Mouse (Mus musculus): ENCODE data around the gene Klf13. TPM values are rescaled to one million over a fixed set of nuclear protein-coding genes. Genes with fewer than 3 reads are reported as not detected.

Gene Klf13
- polyA plus RNA-seq, 1 experiment from 2014 or later, result 18.8 TPM

DNA sequence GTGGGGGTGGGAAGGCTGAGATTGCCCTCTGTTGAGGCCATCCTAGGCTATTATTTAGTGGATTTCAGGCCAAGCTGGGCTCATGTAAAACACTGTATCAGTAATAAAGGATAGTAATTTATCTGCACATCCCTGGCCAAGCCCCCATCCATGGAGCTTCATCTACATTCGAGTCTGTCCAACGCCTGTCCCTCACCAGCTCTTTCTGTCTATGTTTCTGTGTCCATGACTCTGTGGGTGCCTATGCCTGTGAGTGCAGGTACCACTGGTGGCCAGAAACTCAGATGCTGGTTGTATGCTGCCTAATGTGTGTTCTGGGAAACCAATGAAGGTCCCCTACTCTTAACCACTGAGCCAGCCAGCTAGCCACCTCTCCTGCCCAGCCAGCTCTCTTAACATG, 38.3 kb downstream of the Klf13 start:
- Histone ChIP-seq H3K4me1 (ENCODE audit: control insufficient read depth, insufficient read depth, low read length) (peaks cover 17% of the 10 kb centered on the region), H3K36me3 (ENCODE audit: control insufficient read depth, insufficient read depth, low read length) (no peaks in the 10 kb centered on the region), H3K27me3 (ENCODE audit: control insufficient read depth, insufficient read depth, low read length) (no peaks in the 10 kb centered on the region), H3K4me3 (ENCODE audit: low read depth, low read length) (no peak overlapping the region), H3K4me2 (no peak overlapping the region), H3K9me3 (replicated peaks; ENCODE audit: control insufficient read depth, low read length) (no peaks in the 10 kb centered on the region), H3K27ac (ENCODE audit: low read depth, low read length) (no peak overlapping the region), H3K9ac (ENCODE audit: low read depth, low read length) (no peak overlapping the region)
- no peak for ATAC-seq (replicated peaks; ENCODE audit: insufficient number of reproducible peaks, low FRiP score, low TSS enrichment)
- 87% methylated on average over 2 of the region's 2 CpGs for WGBS (ENCODE audit: insufficient replicate concordance)

DNA sequence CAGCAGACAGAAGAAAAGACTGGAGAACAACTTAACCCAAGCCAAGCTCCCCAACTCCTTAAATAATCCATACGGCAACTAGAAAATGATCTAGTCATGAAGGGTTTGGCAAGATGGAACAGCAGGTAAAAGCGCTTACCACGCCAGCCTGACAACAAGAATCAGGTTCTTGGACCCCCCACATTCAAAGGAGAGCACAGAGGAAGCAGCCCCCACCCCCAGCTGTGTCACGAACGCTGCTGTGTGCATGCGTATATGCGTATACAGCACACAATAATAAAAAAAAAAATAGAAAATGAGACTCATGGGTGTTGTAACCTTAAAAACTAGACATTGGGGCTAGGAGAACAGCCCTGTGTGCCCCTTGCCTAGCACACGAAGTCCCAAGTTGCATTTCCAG, 38.8 kb downstream of the Klf13 start:
- Histone ChIP-seq H3K4me1 (ENCODE audit: control insufficient read depth, insufficient read depth, low read length) (peaks cover 15% of the 10 kb centered on the region), H3K27ac (ENCODE audit: low read depth, low read length) (no peak overlapping the region)
- 92% methylated on average over 8 of the region's 8 CpGs for WGBS (ENCODE audit: insufficient replicate concordance)

GRCm38 (mm10) chr7:63898201-63898600, 40.5 kb downstream of the Klf13 start:
- Histone ChIP-seq H3K27me3 (ENCODE audit: control insufficient read depth, insufficient read depth, low read length) (no peaks in the 10 kb centered on the region), H3K9ac (ENCODE audit: low read depth, low read length) (no peak overlapping the region), H3K4me2 (no peak overlapping the region), H3K27ac (ENCODE audit: low read depth, low read length) (no peak overlapping the region), H3K4me3 (ENCODE audit: low read depth, low read length) (no peak overlapping the region), H3K9me3 (replicated peaks; ENCODE audit: control insufficient read depth, low read length) (no peaks in the 10 kb centered on the region), H3K36me3 (ENCODE audit: control insufficient read depth, insufficient read depth, low read length) (no peaks in the 10 kb centered on the region), H3K4me1 (ENCODE audit: control insufficient read depth, insufficient read depth, low read length) (peaks cover 13% of the 10 kb centered on the region)
- 86% methylated on average over 6 of the region's 6 CpGs for WGBS (ENCODE audit: insufficient replicate concordance)
- ATAC-seq (replicated peaks; ENCODE audit: insufficient number of reproducible peaks, low FRiP score, low TSS enrichment), result no peak

More for the DNA sequence above, 38.8 kb downstream of the Klf13 start:
- Histone ChIP-seq H3K27me3 (ENCODE audit: control insufficient read depth, insufficient read depth, low read length) (no peaks in the 10 kb centered on the region), H3K4me3 (ENCODE audit: low read depth, low read length) (no peak overlapping the region), H3K9me3 (replicated peaks; ENCODE audit: control insufficient read depth, low read length) (no peaks in the 10 kb centered on the region), H3K36me3 (ENCODE audit: control insufficient read depth, insufficient read depth, low read length) (no peaks in the 10 kb centered on the region), H3K9ac (ENCODE audit: low read depth, low read length) (no peak overlapping the region), H3K4me2 (no peak overlapping the region)
- ATAC-seq (replicated peaks; ENCODE audit: insufficient number of reproducible peaks, low FRiP score, low TSS enrichment), result no peak

GRCm38 (mm10) chr7:63897655-63898054, 41.1 kb downstream of the Klf13 start:
- Histone ChIP-seq H3K36me3 (ENCODE audit: control insufficient read depth, insufficient read depth, low read length) (no peaks in the 10 kb centered on the region), H3K27ac (ENCODE audit: low read depth, low read length) (no peak overlapping the region), H3K4me3 (ENCODE audit: low read depth, low read length) (peak overlapping the region; percentile 37; the same call in 1 of the 2 replicates), H3K4me2 (peak overlapping the region; percentile 78), H3K27me3 (ENCODE audit: control insufficient read depth, insufficient read depth, low read length) (no peaks in the 10 kb centered on the region), H3K9me3 (replicated peaks; ENCODE audit: control insufficient read depth, low read length) (no peaks in the 10 kb centered on the region), H3K9ac (ENCODE audit: low read depth, low read length) (0 out of 2 replicates have a peak overlapping the region, but pooled peaks have one; percentile 66), H3K4me1 (ENCODE audit: control insufficient read depth, insufficient read depth, low read length) (peaks cover 9% of the 10 kb centered on the region)
- 35% methylated on average over 3 of the region's 3 CpGs for WGBS (ENCODE audit: insufficient replicate concordance)
- ATAC-seq (replicated peaks; ENCODE audit: insufficient number of reproducible peaks, low FRiP score, low TSS enrichment), result no peak

DNA sequence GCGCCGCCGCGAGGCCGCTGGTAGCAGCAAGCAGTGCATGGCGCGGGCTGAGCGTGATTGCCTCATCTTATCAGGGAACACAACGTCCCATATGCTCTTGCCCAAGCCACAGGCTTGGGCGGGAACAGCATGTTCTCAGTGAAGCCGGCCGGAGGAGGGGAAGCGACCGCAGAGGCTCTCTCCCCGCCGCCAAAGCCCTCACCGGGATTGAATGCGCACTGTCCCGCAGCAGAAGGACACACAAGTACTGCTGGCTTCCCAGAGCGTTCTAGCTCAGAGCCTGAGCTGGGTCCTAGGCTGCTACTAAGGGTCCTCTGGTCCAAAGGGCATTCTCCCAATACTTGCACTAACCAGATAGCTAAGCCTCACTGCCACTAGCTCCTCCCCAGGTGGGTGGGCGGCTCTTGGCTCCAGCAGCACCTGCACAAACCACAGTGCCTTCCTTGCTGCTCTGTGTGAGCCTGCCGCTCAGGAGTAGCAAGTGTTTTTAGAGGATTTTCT, 41.7 kb downstream of the Klf13 start:
- Histone ChIP-seq H3K9me3 (replicated peaks; ENCODE audit: control insufficient read depth, low read length) (no peaks in the 10 kb centered on the region), H3K27me3 (ENCODE audit: control insufficient read depth, insufficient read depth, low read length) (no peaks in the 10 kb centered on the region), H3K27ac (ENCODE audit: low read depth, low read length) (0 out of 2 replicates have a peak overlapping the region, but pooled peaks have one; percentile 24), H3K4me3 (ENCODE audit: low read depth, low read length) (peak overlapping the region; percentile 37), H3K36me3 (ENCODE audit: control insufficient read depth, insufficient read depth, low read length) (no peaks in the 10 kb centered on the region), H3K9ac (ENCODE audit: low read depth, low read length) (peak overlapping the region; percentile 66), H3K4me2 (peak overlapping the region; percentile 78), H3K4me1 (ENCODE audit: control insufficient read depth, insufficient read depth, low read length) (peaks cover 9% of the 10 kb centered on the region)
- peak; percentile 75 for ATAC-seq (replicated peaks; ENCODE audit: insufficient number of reproducible peaks, low FRiP score, low TSS enrichment)
- under 1% methylated on average over 22 of the region's 22 CpGs for WGBS (ENCODE audit: insufficient replicate concordance)

DNA sequence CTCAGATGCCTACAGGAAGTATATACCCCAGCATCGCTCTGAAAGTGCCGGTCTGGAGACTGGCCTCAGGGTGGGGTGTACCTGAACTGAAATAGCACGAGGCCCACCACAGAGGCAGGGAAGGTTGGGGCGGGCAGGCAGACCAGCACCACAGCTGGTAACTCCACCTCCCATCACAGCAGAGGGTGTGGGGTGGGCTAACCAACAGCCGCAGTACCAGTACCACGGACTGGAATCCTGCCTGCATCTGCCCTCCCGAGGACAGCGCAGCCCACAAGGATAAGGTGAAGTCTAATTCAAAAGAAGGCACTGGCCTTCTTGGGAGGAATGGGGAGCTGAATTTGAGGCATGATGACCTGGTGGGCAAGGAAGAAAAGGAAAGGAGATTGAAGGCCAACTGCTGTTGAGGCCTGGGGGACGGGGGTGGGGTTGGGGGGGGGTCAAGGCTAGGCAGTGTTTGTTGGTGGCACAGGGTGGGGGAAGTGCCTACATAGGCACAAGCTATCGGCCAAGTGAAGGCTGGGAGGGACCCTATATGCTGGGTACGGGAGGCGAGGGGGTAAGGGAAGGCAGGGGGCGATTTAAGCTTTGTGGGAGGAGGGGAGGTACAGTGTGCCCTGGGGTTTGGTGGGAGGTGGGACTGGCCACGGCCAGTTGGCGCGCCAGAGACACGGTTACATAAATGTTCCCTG, 42.3 kb downstream of the Klf13 start:
- peak overlapping the region; percentile 66 for H3K9ac ChIP-seq (ENCODE audit: low read depth, low read length)
- peaks cover 9% of the 10 kb centered on the region for H3K4me1 ChIP-seq (ENCODE audit: control insufficient read depth, insufficient read depth, low read length)
- H3K27ac ChIP-seq (ENCODE audit: low read depth, low read length), result no peak overlapping the region
- H3K4me3 ChIP-seq (ENCODE audit: low read depth, low read length), result peak overlapping the region; percentile 37
- no peaks in the 10 kb centered on the region for H3K36me3 ChIP-seq (ENCODE audit: control insufficient read depth, insufficient read depth, low read length)
- H3K9me3 ChIP-seq (replicated peaks; ENCODE audit: control insufficient read depth, low read length), result no peaks in the 10 kb centered on the region
- H3K4me2 ChIP-seq, result peak overlapping the region; percentile 78
- no peaks in the 10 kb centered on the region for H3K27me3 ChIP-seq (ENCODE audit: control insufficient read depth, insufficient read depth, low read length)
- 16% methylated on average over 17 of the region's 17 CpGs for WGBS (ENCODE audit: insufficient replicate concordance)
- peak; percentile 50 for ATAC-seq (replicated peaks; ENCODE audit: insufficient number of reproducible peaks, low FRiP score, low TSS enrichment)

DNA sequence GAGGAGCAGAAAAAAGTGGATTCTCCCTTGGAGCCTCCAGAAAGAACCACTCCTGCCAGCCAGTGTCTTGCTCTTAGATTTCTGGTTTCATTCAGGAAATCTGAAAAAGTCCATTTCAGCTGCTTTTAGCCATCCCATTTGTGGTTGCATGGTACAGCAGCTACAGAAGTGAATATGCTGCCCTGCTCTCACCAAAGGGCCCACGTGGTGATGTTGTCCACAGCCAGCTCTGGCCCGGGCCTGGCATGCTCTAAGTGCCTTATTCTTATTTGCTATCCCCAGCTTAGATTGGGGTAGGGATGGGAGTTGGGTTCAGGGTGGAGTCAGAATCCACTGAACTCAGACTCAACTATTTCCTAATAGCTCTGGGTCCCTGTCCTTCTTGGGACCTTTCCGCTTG, 43.5 kb downstream of the Klf13 start:
- H3K36me3 ChIP-seq (ENCODE audit: control insufficient read depth, insufficient read depth, low read length), result 0 out of 2 replicates have a peak, but pooled peaks cover under 1% of the 10 kb centered on the region
- H3K9me3 ChIP-seq (replicated peaks; ENCODE audit: control insufficient read depth, low read length), result no peaks in the 10 kb centered on the region
- H3K9ac ChIP-seq (ENCODE audit: low read depth, low read length), result no peak overlapping the region
- H3K4me1 ChIP-seq (ENCODE audit: control insufficient read depth, insufficient read depth, low read length), result peaks cover 9% of the 10 kb centered on the region
- ATAC-seq (replicated peaks; ENCODE audit: insufficient number of reproducible peaks, low FRiP score, low TSS enrichment), result no peak
- no peaks in the 10 kb centered on the region for H3K27me3 ChIP-seq (ENCODE audit: control insufficient read depth, insufficient read depth, low read length)
- 80% methylated on average over 3 of the region's 3 CpGs for WGBS (ENCODE audit: insufficient replicate concordance)
- no peak overlapping the region for H3K27ac ChIP-seq (ENCODE audit: low read depth, low read length)
- H3K4me2 ChIP-seq, result no peak overlapping the region
- H3K4me3 ChIP-seq (ENCODE audit: low read depth, low read length), result no peak overlapping the region

GRCm38 (mm10) chr7:63894662-63895061, 44.1 kb downstream of the Klf13 start:
- Histone ChIP-seq H3K36me3 (ENCODE audit: control insufficient read depth, insufficient read depth, low read length) (0 out of 2 replicates have a peak, but pooled peaks cover 2% of the 10 kb centered on the region), H3K4me3 (ENCODE audit: low read depth, low read length) (no peak overlapping the region), H3K4me1 (ENCODE audit: control insufficient read depth, insufficient read depth, low read length) (peaks cover 11% of the 10 kb centered on the region), H3K9ac (ENCODE audit: low read depth, low read length) (no peak overlapping the region), H3K4me2 (no peak overlapping the region), H3K9me3 (replicated peaks; ENCODE audit: control insufficient read depth, low read length) (no peaks in the 10 kb centered on the region), H3K27me3 (ENCODE audit: control insufficient read depth, insufficient read depth, low read length) (no peaks in the 10 kb centered on the region), H3K27ac (ENCODE audit: low read depth, low read length) (no peak overlapping the region)
- WGBS (ENCODE audit: insufficient replicate concordance), result 50% methylated on average over 4 of the region's 4 CpGs
- no peak for ATAC-seq (replicated peaks; ENCODE audit: insufficient number of reproducible peaks, low FRiP score, low TSS enrichment)

- no peak for ATAC-seq (replicated peaks; ENCODE audit: insufficient number of reproducible peaks, low FRiP score, low TSS enrichment)
- Histone ChIP-seq H3K27ac (ENCODE audit: low read depth, low read length) (no peak overlapping the region), H3K9me3 (replicated peaks; ENCODE audit: control insufficient read depth, low read length) (no peaks in the 10 kb centered on the region), H3K4me1 (ENCODE audit: control insufficient read depth, insufficient read depth, low read length) (peaks cover 13% of the 10 kb centered on the region), H3K36me3 (ENCODE audit: control insufficient read depth, insufficient read depth, low read length) (0 out of 2 replicates have a peak, but pooled peaks cover 2% of the 10 kb centered on the region), H3K4me2 (no peak overlapping the region), H3K4me3 (ENCODE audit: low read depth, low read length) (no peak overlapping the region), H3K27me3 (ENCODE audit: control insufficient read depth, insufficient read depth, low read length) (no peaks in the 10 kb centered on the region), H3K9ac (ENCODE audit: low read depth, low read length) (no peak overlapping the region)
- 58% methylated on average over 4 of the region's 4 CpGs for WGBS (ENCODE audit: insufficient replicate concordance)
Measured at GRCm38 (mm10) chr7:63893729-63894128, 45.0 kb downstream of the Klf13 start.

All from heart, embryonic 11.5 days (tissue).